Mouse (Mus musculus): Measurements from ENCODE around the gene Lrrk1. TPM values are rescaled to one million over a fixed set of nuclear protein-coding genes. Genes with fewer than 3 reads are reported as not detected.

Gene Lrrk1
- total and polyA plus RNA-seq, 3 experiments, result 5.0 to 16.9 (median 13.6) TPM

DNA sequence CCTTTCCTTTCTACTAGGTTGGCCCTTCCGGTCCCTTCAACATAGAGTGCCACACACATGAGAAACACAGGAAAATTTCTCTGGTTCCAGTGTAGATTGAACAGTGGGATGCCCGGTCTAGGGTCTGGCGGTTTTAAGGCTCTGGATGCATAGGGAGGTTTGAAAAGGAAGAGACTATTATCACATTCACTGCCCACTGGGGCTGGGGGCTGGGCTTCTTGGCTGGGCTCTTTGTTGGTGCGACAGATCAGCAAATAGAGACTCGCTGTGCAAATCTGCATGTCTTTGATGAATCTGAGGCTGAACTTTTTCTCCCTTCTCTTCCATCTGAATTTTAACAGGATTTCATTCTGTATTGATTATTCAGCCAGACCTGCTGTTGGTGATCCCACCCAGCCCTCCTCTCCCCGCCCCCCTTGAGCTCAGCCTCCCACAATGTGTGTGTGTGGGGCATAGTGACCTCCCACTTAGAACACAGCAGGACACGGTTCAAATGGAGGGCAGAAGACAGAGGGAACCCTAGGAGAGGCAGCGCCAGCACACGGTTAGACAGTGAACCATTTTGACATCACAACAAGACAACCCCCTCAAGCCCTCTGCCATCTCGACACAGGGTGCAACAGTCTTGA is 105.1 kb downstream of the Lrrk1 start:
- no peak overlapping the region for H3K4me3 ChIP-seq (replicated peaks in 1 of 3; ENCODE audit: low read depth in 2 of 3, low read length in 2 of 3, poor library complexity in 1 of 3)
- H3K27ac ChIP-seq (ENCODE audit: insufficient read depth, low read depth), result no peak overlapping the region
- H3K9me3 ChIP-seq (replicated peaks; ENCODE audit: low read length), result no peaks in the 10 kb centered on the region
- dilution Hi-C loops (cut with MboI; ENCODE audit: extremely low pct_ligation_motif_present, extremely low pct_unique_long_range_greater_than_20kb, low sequenced_read_pairs), result no loop called here
- in situ Hi-C loops (cut with MboI; ENCODE audit: low pct_ligation_motif_present, low pct_unique_long_range_greater_than_20kb, low sequenced_read_pairs), result no loop called here
- H3K36me3 ChIP-seq (replicated peaks in 1 of 2; ENCODE audit: control insufficient read depth in 1 of 2, insufficient read depth in 1 of 2, low read length in 1 of 2), result peaks cover 54 to 91% of the 10 kb centered on the region in 2 experiments
- no peak overlapping the region for H3K9ac ChIP-seq (ENCODE audit: insufficient read depth, low read depth)
- no peak overlapping the region for H3K4me2 ChIP-seq (ENCODE audit: insufficient read depth, low read depth, poor library complexity, severe bottlenecking)
- TF ChIP-seq USF1 (IDR thresholded peaks at IDR 0.05; ENCODE audit: low read depth, low read length) (no peak), MXI1 (IDR thresholded peaks at IDR 0.05; ENCODE audit: low read depth, low read length) (no peak), IRF4 (IDR thresholded peaks at IDR 0.05; ENCODE audit: low read depth, low read length) (no peak), HCFC1 (IDR thresholded peaks at IDR 0.05; ENCODE audit: low read depth, low read length) (no peak), USF2 (conservative IDR thresholded peaks at IDR 0.05; ENCODE audit: low read depth, low read length) (no peak), TCF12 (IDR thresholded peaks at IDR 0.05; ENCODE audit: low read depth, low read length) (no peak), UBTF (IDR thresholded peaks at IDR 0.05; ENCODE audit: low read depth, low read length) (no peak), ZMIZ1 (IDR thresholded peaks at IDR 0.05; ENCODE audit: low read depth, low read length) (no peak), CHD2 (IDR thresholded peaks at IDR 0.05; ENCODE audit: low read length) (no peak), CTCF (conservative IDR thresholded peaks at IDR 0.05 in 1 of 2, IDR thresholded peaks at IDR 0.05 in 1 of 2; ENCODE audit: low read depth in 2 of 2, low read length in 2 of 2) (no peak), JUN (IDR thresholded peaks at IDR 0.05; ENCODE audit: insufficient read depth, low read depth, low read length) (no peak), NELFE (IDR thresholded peaks at IDR 0.05; ENCODE audit: low read depth, low read length) (no peak), MAZ (IDR thresholded peaks at IDR 0.05; ENCODE audit: low read depth, low read length) (no peak), BHLHE40 (IDR thresholded peaks at IDR 0.05; ENCODE audit: low read depth, low read length) (no peak), POLR2AphosphoS2 (IDR thresholded peaks at IDR 0.05; ENCODE audit: low read depth, low read length) (no peak), NRF1 (IDR thresholded peaks at IDR 0.05; ENCODE audit: low read depth, low read length) (no peak), ETS1 (conservative IDR thresholded peaks at IDR 0.05; ENCODE audit: low read depth, low read length) (no peak), TBP (conservative IDR thresholded peaks at IDR 0.05; ENCODE audit: low read depth, low read length) (no peak), MEF2A (IDR thresholded peaks at IDR 0.05; ENCODE audit: borderline replicate concordance, low read depth, low read length) (no peak)
- H3K4me1 ChIP-seq (ENCODE audit: control insufficient read depth in 1 of 2, insufficient read depth in 2 of 2), result no peaks in the 10 kb centered on the region
- H3K79me2 ChIP-seq (replicated peaks; ENCODE audit: control insufficient read depth, extremely low read depth, insufficient read depth, poor library complexity, severe bottlenecking), result no peaks in the 10 kb centered on the region
- no peak for DNase-seq (ENCODE audit: extremely low read depth)
- H3K27me3 ChIP-seq (replicated peaks), result no peaks in the 10 kb centered on the region

DNA sequence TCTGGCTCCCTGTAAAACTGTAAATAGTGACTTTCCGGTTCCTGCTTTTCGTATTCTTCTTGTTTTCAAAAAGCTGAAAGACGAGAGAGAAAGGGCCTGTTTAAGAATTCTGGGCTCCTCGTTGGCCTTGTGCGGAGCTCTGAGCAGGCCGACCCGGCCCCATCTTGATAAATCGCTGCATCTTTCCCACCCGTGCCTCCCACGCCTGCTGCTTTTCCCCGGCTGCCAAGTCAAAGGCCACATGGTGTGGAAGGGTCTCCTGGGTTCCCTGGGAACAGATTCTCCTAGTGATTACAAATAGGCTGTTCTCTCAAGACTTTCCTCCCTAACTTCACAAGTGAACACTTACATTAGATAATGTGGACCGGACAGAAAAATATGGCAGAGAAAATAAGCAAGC is 105.9 kb downstream of the Lrrk1 start:
- Histone ChIP-seq H3K9me3 (replicated peaks; ENCODE audit: low read length) (no peaks in the 10 kb centered on the region), H3K36me3 (replicated peaks in 1 of 2; ENCODE audit: control insufficient read depth in 1 of 2, insufficient read depth in 1 of 2, low read length in 1 of 2) (peaks cover 47 to 88% of the 10 kb centered on the region in 2 experiments), H3K4me3 (replicated peaks in 1 of 3; ENCODE audit: low read depth in 2 of 3, low read length in 2 of 3, poor library complexity in 1 of 3) (no peak overlapping the region), H3K27ac (ENCODE audit: insufficient read depth, low read depth) (no peak overlapping the region), H3K4me2 (ENCODE audit: insufficient read depth, low read depth, poor library complexity, severe bottlenecking) (no peak overlapping the region), H3K9ac (ENCODE audit: insufficient read depth, low read depth) (no peak overlapping the region), H3K4me1 (ENCODE audit: control insufficient read depth in 1 of 2, insufficient read depth in 2 of 2) (no peaks in the 10 kb centered on the region), H3K27me3 (replicated peaks) (no peaks in the 10 kb centered on the region), H3K79me2 (replicated peaks; ENCODE audit: control insufficient read depth, extremely low read depth, insufficient read depth, poor library complexity, severe bottlenecking) (no peaks in the 10 kb centered on the region)
- no peak for TF ChIP-seq ZKSCAN1 (IDR thresholded peaks at IDR 0.05; ENCODE audit: borderline replicate concordance, low read depth, low read length)
- no peak for TF ChIP-seq SMC3 (IDR thresholded peaks at IDR 0.05; ENCODE audit: low read depth, low read length)
- no peak for TF ChIP-seq TCF12 (IDR thresholded peaks at IDR 0.05; ENCODE audit: low read depth, low read length)
- TF ChIP-seq ZMIZ1 (IDR thresholded peaks at IDR 0.05; ENCODE audit: low read depth, low read length), result no peak
- no peak for DNase-seq (ENCODE audit: extremely low read depth)
- dilution Hi-C loops (cut with MboI; ENCODE audit: extremely low pct_ligation_motif_present, extremely low pct_unique_long_range_greater_than_20kb, low sequenced_read_pairs), result no loop called here
- in situ Hi-C loops (cut with MboI; ENCODE audit: low pct_ligation_motif_present, low pct_unique_long_range_greater_than_20kb, low sequenced_read_pairs), result no loop called here

All from CH12.LX (cell line).